Comparison of ENCODE assay signal across 8 mouse cellular contexts in genomic region chr11:48787455-48788211, GRCm38 (mm10). TPM values are rescaled to one million over a fixed set of nuclear protein-coding genes. Genes with fewer than 3 reads are reported as not detected.
DNase-seq lines count a peak whose midpoint lies in the region; ATAC-seq lines count a peak whose summit lies in the region.

No protein-coding gene starts in this region.

- no peaks in the 10 kb centered on the region for H3K9me3 ChIP-seq in embryonic facial prominence, embryonic 13.5 days
- peaks cover 3% of the 10 kb centered on the region; the same call in 1 of the 2 replicates for H3K9me3 ChIP-seq in hindbrain, embryonic 10.5 days
- H3K9me3 ChIP-seq in limb, embryonic 15.5 days: no peaks in the 10 kb centered on the region
- H3K9me3 ChIP-seq in midbrain, embryonic 15.5 days: no peaks in the 10 kb centered on the region

- no peaks in the 10 kb centered on the region; the same call in 1 of the 2 replicates for H3K4me1 ChIP-seq in embryonic facial prominence, embryonic 13.5 days
- H3K4me1 ChIP-seq in hindbrain, embryonic 10.5 days (replicated peaks): peaks cover 10% of the 10 kb centered on the region
- peaks cover 6% of the 10 kb centered on the region; the same call in 1 of the 2 replicates for H3K4me1 ChIP-seq in limb, embryonic 15.5 days
- 0 out of 2 replicates have a peak, but pooled peaks cover 5% of the 10 kb centered on the region for H3K4me1 ChIP-seq in midbrain, embryonic 15.5 days

- H3K9ac ChIP-seq in embryonic facial prominence, embryonic 13.5 days: 0 out of 2 replicates have a peak overlapping the region, but pooled peaks have one; percentile 21
- no peak overlapping the region for H3K9ac ChIP-seq in limb, embryonic 15.5 days
- peak overlapping the region; percentile 44; the same call in 1 of the 2 replicates for H3K9ac ChIP-seq in midbrain, embryonic 15.5 days

- H3K4me2 ChIP-seq in embryonic facial prominence, embryonic 13.5 days: peak overlapping the region; percentile 61
- H3K4me2 ChIP-seq in limb, embryonic 15.5 days: peak overlapping the region; percentile 58
- H3K4me2 ChIP-seq in midbrain, embryonic 15.5 days: peak overlapping the region; percentile 56

- peak overlapping the region; percentile 42; the same call in 1 of the 2 replicates for H3K4me3 ChIP-seq in embryonic facial prominence, embryonic 13.5 days
- peak overlapping the region; percentile 51 for H3K4me3 ChIP-seq in hindbrain, embryonic 10.5 days
- H3K4me3 ChIP-seq in limb, embryonic 15.5 days: peak overlapping the region; percentile 41; the same call in 1 of the 2 replicates
- peak overlapping the region; percentile 43 for H3K4me3 ChIP-seq in midbrain, embryonic 15.5 days

- no peaks in the 10 kb centered on the region for H3K27me3 ChIP-seq in embryonic facial prominence, embryonic 13.5 days
- no peaks in the 10 kb centered on the region; the same call in 1 of the 2 replicates for H3K27me3 ChIP-seq in hindbrain, embryonic 10.5 days (ENCODE audit: insufficient read depth, poor library complexity, severe bottlenecking)
- no peaks in the 10 kb centered on the region for H3K27me3 ChIP-seq in limb, embryonic 15.5 days
- H3K27me3 ChIP-seq in midbrain, embryonic 15.5 days (replicated peaks): no peaks in the 10 kb centered on the region; the same call in 1 of the 2 replicates

- no peaks in the 10 kb centered on the region for H3K36me3 ChIP-seq in embryonic facial prominence, embryonic 13.5 days
- H3K36me3 ChIP-seq in hindbrain, embryonic 10.5 days: no peaks in the 10 kb centered on the region
- no peaks in the 10 kb centered on the region for H3K36me3 ChIP-seq in limb, embryonic 15.5 days
- H3K36me3 ChIP-seq in midbrain, embryonic 15.5 days (replicated peaks): no peaks in the 10 kb centered on the region

- intact Hi-C loops in left cerebral cortex, postnatal 4 days (cut with DNase I): no loop called here

- 44% methylated on average over 10 of the region's 10 CpGs for WGBS in embryonic facial prominence, embryonic 13.5 days
- 56% methylated on average over 10 of the region's 10 CpGs for WGBS in hindbrain, embryonic 10.5 days
- 50% methylated on average over 10 of the region's 10 CpGs for WGBS in limb, embryonic 15.5 days
- WGBS in midbrain, embryonic 15.5 days: 45% methylated on average over 10 of the region's 10 CpGs

- no peak overlapping the region for H3K27ac ChIP-seq in embryonic facial prominence, embryonic 13.5 days
- H3K27ac ChIP-seq in hindbrain, embryonic 10.5 days: peak overlapping the region; percentile 35; the same call in 1 of the 2 replicates
- H3K27ac ChIP-seq in limb, embryonic 15.5 days: no peak overlapping the region
- peak overlapping the region; percentile 63; the same call in 1 of the 2 replicates for H3K27ac ChIP-seq in midbrain, embryonic 15.5 days

- ATAC-seq in embryonic facial prominence, embryonic 13.5 days (ENCODE audit: insufficient number of reproducible peaks, insufficient read depth, low FRiP score, low TSS enrichment, low read depth): no peak
- ATAC-seq in limb, embryonic 15.5 days (ENCODE audit: insufficient number of reproducible peaks, low FRiP score, low TSS enrichment, low read depth): peak; percentile 41; the same call in 1 of the 2 replicates
- ATAC-seq in midbrain, embryonic 15.5 days (replicated peaks): peak; percentile 86

- DNase-seq in left cerebral cortex, postnatal 4 days: peak; percentile 31
- DNase-seq in left cerebral cortex, adult 11 months (ENCODE audit: low spot score): no peak
- peak; percentile 44 for DNase-seq in hindbrain, embryonic 10.5 days (ENCODE audit: low spot score)
- DNase-seq in thymus, postnatal 14 days: peak; percentile 73
- no peak for DNase-seq in left cerebral cortex, adult 8-10 months (ENCODE audit: low spot score in 2 of 2)

RNA-seq across cellular contexts. Expression of gene Rack1, which starts 12.5 kb away (rescaled TPM):
- 100 to 1,000 TPM; 486 to 572 TPM for total RNA-seq in left cerebral cortex, postnatal 4 days (2021)
- polyA plus RNA-seq in embryonic facial prominence, embryonic 13.5 days (2015; fragmentation: Nextera tagmentation; extraction: Ambion mirVana): 729 and 806 TPM in 2 replicates
- polyA plus RNA-seq in hindbrain, embryonic 10.5 days (2016; fragmentation: Nextera tagmentation; extraction: Ambion mirVana): 672 and 778 TPM in 2 replicates
- 646 and 717 TPM in 2 replicates for polyA plus RNA-seq in limb, embryonic 15.5 days (2015; fragmentation: Nextera tagmentation; extraction: Ambion mirVana)
- 365 and 382 TPM in 2 replicates for polyA plus RNA-seq in midbrain, embryonic 15.5 days (2015; fragmentation: Nextera tagmentation; extraction: Ambion mirVana)
- total RNA-seq in left cerebral cortex, adult 8-10 months (2022): 100 to 1,000 TPM; 246 to 281 (median 256) TPM

RNA-seq across cellular contexts. Expression of gene Trim41, which starts 29.5 kb away (rescaled TPM):
- total RNA-seq in left cerebral cortex, postnatal 4 days (2021): 10 to 100 TPM; 53.6 to 54.3 TPM
- 8.3 and 8.7 TPM in 2 replicates for polyA plus RNA-seq in embryonic facial prominence, embryonic 13.5 days (2015; fragmentation: Nextera tagmentation; extraction: Ambion mirVana)
- 4.5 and 5.1 TPM in 2 replicates for polyA plus RNA-seq in hindbrain, embryonic 10.5 days (2016; fragmentation: Nextera tagmentation; extraction: Ambion mirVana)
- polyA plus RNA-seq in limb, embryonic 15.5 days (2015; fragmentation: Nextera tagmentation; extraction: Ambion mirVana): 5.6 and 7.8 TPM in 2 replicates
- 7.3 and 7.9 TPM in 2 replicates for polyA plus RNA-seq in midbrain, embryonic 15.5 days (2015; fragmentation: Nextera tagmentation; extraction: Ambion mirVana)
- 10 to 100 TPM; 57.7 to 65.7 (median 61.3) TPM for total RNA-seq in left cerebral cortex, adult 8-10 months (2022)

RNA-seq across cellular contexts. Expression of gene Trim7, which starts 38.3 kb away (rescaled TPM):
- 10 to 100 TPM in 1 of 2 experiments, 1 to 10 TPM in 1; 9.4 to 12.4 TPM for total RNA-seq in left cerebral cortex, postnatal 4 days (2021)
- polyA plus RNA-seq in embryonic facial prominence, embryonic 13.5 days (2015; fragmentation: Nextera tagmentation; extraction: Ambion mirVana): 1.0 and 1.1 TPM in 2 replicates
- 0.26 and 0.30 TPM in 2 replicates for polyA plus RNA-seq in hindbrain, embryonic 10.5 days (2016; fragmentation: Nextera tagmentation; extraction: Ambion mirVana)
- 2.0 and 2.8 TPM in 2 replicates for polyA plus RNA-seq in limb, embryonic 15.5 days (2015; fragmentation: Nextera tagmentation; extraction: Ambion mirVana)
- polyA plus RNA-seq in midbrain, embryonic 15.5 days (2015; fragmentation: Nextera tagmentation; extraction: Ambion mirVana): 2.3 and 2.6 TPM in 2 replicates
- total RNA-seq in left cerebral cortex, adult 8-10 months (2022): 1 to 10 TPM; 3.4 to 4.5 (median 3.8) TPM

RNA-seq across cellular contexts. Expression of gene Gm12184, which starts 38.8 kb away (rescaled TPM):
- total RNA-seq in left cerebral cortex, postnatal 4 days (2021): 1 to 10 TPM in 1 of 2 experiments, under 1 TPM in 1; 0.89 to 2.4 TPM
- polyA plus RNA-seq in embryonic facial prominence, embryonic 13.5 days (2015; fragmentation: Nextera tagmentation; extraction: Ambion mirVana): 3.4 and 3.6 TPM in 2 replicates
- polyA plus RNA-seq in hindbrain, embryonic 10.5 days (2016; fragmentation: Nextera tagmentation; extraction: Ambion mirVana): 3.5 and 4.7 TPM in 2 replicates
- 2.0 and 3.0 TPM in 2 replicates for polyA plus RNA-seq in limb, embryonic 15.5 days (2015; fragmentation: Nextera tagmentation; extraction: Ambion mirVana)
- polyA plus RNA-seq in midbrain, embryonic 15.5 days (2015; fragmentation: Nextera tagmentation; extraction: Ambion mirVana): 2.6 and 4.0 TPM in 2 replicates
- total RNA-seq in left cerebral cortex, adult 8-10 months (2022): 1 to 10 TPM in 1 of 4 experiments, under 1 TPM in 3; 0.38 to 1.8 (median 0.45) TPM

Comparison
In these comparisons a context has a peak if more than half of its experiments do, and no peak if none do; other contexts are left out.
1. DNase-seq: peak in left cerebral cortex, postnatal 4 days (single experiment), hindbrain, embryonic 10.5 days (single experiment) and thymus, postnatal 14 days (single experiment); none in left cerebral cortex, adult 11 months (single experiment) and left cerebral cortex, adult 8-10 months (0 of 2).
2. H3K27ac ChIP-seq: peak in hindbrain, embryonic 10.5 days (single experiment) and midbrain, embryonic 15.5 days (single experiment); none in embryonic facial prominence, embryonic 13.5 days (single experiment) and limb, embryonic 15.5 days (single experiment).
3. Peak in every context shown above with its lines, with median percentiles within 50 percentile points of each other: H3K4me2 ChIP-seq and H3K4me3 ChIP-seq.